Mouse (Mus musculus): ENCODE results near the gene Psors1c2.

Psors1c2 gene

GRCm38 (mm10) chr17:35517526-35517925 lies 15.5 kb upstream of the Psors1c2 start:
- DNase-seq = no peak

- no peak for DNase-seq
Measured at GRCm38 (mm10) chr17:35524354-35524753, 8.6 kb upstream of the Psors1c2 start.

- DNase-seq = no peak
Measured at GRCm38 (mm10) chr17:35526644-35527043, 6.4 kb upstream of the Psors1c2 start.

GRCm38 (mm10) chr17:35532360-35532759 lies 641 bp upstream of the Psors1c2 start:
- no peak for DNase-seq

- peak; percentile 70 for DNase-seq
Measured at GRCm38 (mm10) chr17:35534343-35534742, 1.3 kb downstream of the Psors1c2 start.

- DNase-seq = no peak
Measured at GRCm38 (mm10) chr17:35537421-35537820, 4.4 kb downstream of the Psors1c2 start.

- no peak for DNase-seq
Measured at GRCm38 (mm10) chr17:35538476-35538875, 5.5 kb downstream of the Psors1c2 start.

GRCm38 (mm10) chr17:35539540-35539939 lies 6.5 kb downstream of the Psors1c2 start:
- DNase-seq = no peak

- no peak for DNase-seq
Measured at GRCm38 (mm10) chr17:35542761-35543411, 9.9 kb downstream of the Psors1c2 start.

GRCm38 (mm10) chr17:35543412-35543861 lies 10.4 kb downstream of the Psors1c2 start:
- DNase-seq = no peak

GRCm38 (mm10) chr17:35544001-35544400 lies 11.0 kb downstream of the Psors1c2 start:
- DNase-seq = no peak

- peak; percentile 36 for DNase-seq
Measured at GRCm38 (mm10) chr17:35544680-35545079, 11.7 kb downstream of the Psors1c2 start.

- no peak for DNase-seq
Measured at GRCm38 (mm10) chr17:35547465-35547864, 14.5 kb downstream of the Psors1c2 start.

- DNase-seq = no peak
Measured at GRCm38 (mm10) chr17:35548636-35549035, 15.6 kb downstream of the Psors1c2 start.

- DNase-seq = peak; percentile 47
Measured at GRCm38 (mm10) chr17:35549437-35550142, 16.6 kb downstream of the Psors1c2 start.

GRCm38 (mm10) chr17:35550143-35550494 lies 17.1 kb downstream of the Psors1c2 start:
- DNase-seq = no peak

- DNase-seq = no peak
Measured at GRCm38 (mm10) chr17:35550871-35551270, 17.9 kb downstream of the Psors1c2 start.

- no peak for DNase-seq
Measured at GRCm38 (mm10) chr17:35551881-35552414, 18.9 kb downstream of the Psors1c2 start, which contains the start of gene Cdsn. Gene Cdsn (plus strand): TSS chr17:35552128.

GRCm38 (mm10) chr17:35554321-35554720 lies 21.3 kb downstream of the Psors1c2 start:
- no peak for DNase-seq

GRCm38 (mm10) chr17:35554761-35555397 lies 21.9 kb downstream of the Psors1c2 start:
- DNase-seq = no peak

- DNase-seq = no peak
Measured at GRCm38 (mm10) chr17:35556186-35556765, 23.3 kb downstream of the Psors1c2 start.

GRCm38 (mm10) chr17:35556812-35557211 lies 23.8 kb downstream of the Psors1c2 start:
- DNase-seq = peak; percentile 35

- DNase-seq = no peak
Measured at GRCm38 (mm10) chr17:35557351-35557750, 24.4 kb downstream of the Psors1c2 start.
